Comparison of ENCODE assay signal across 17 mouse cellular contexts in the genomic region with DNA sequence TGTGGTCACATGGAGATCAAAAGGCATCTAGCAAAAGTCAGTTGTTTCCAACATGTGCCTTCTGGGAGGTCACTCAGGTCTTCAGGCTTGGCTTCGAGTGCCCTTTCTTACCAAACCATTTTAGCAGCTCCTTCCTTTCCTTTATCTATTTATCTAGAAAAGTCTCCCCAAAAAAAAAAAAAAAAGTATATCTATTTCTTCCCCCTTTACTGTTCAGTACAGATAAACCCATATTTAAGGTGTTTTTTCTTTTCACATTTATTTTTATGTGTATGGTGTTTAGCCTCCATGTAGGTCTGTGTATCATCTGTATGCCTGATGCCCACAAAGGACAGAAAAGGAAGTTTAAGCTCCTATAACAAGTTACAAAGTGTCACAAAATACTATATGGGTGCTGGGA.
A peak's percentile ranks its signal among the peaks of the same experiment; 100 is the strongest.
DNase-seq lines count a peak whose midpoint lies in the region; TF ChIP-seq lines count a peak whose summit lies in the region.
"Had no signal": no experiment of that assay in that cellular context is flagged by ENCODE, and none has a peak within 500 bp of the region (broad histone marks: within the 10 kb centered on the region; RNA-seq: fewer than 3 reads in every experiment).

No protein-coding gene starts in this region.

- TF ChIP-seq EP300 in MEL (IDR thresholded peaks at IDR 0.05; ENCODE audit: low read depth in 1 of 2, low read length in 2 of 2): peak; percentile 33 to 37; a peak in 2 of 4 replicates

- no peak overlapping the region for H3K4me3 ChIP-seq in MEL (ENCODE audit: control insufficient read depth in 1 of 2, insufficient read depth in 1 of 2, low read depth in 2 of 2, low read length in 2 of 2)

- no peak for TF ChIP-seq CTCF in MEL (IDR thresholded peaks at IDR 0.05 in 2 of 3, conservative IDR thresholded peaks at IDR 0.05 in 1 of 3; ENCODE audit: control insufficient read depth in 1 of 3, insufficient read depth in 1 of 3, low read depth in 2 of 3, low read length in 3 of 3, poor library complexity in 1 of 3, severe bottlenecking in 1 of 3)

- no peak for TF ChIP-seq POLR2A in MEL (IDR thresholded peaks at IDR 0.05; ENCODE audit: control insufficient read depth in 1 of 2, insufficient read depth in 1 of 2, low read depth in 1 of 2, low read length in 2 of 2, poor library complexity in 1 of 2)

- H3K27ac ChIP-seq in MEL (ENCODE audit: control insufficient read depth, low read depth, low read length): no peak overlapping the region

- no peak for DNase-seq in MEL (ENCODE audit: low read depth, low spot score)
- no peak for DNase-seq in cerebellum, postnatal 14 days
- DNase-seq: adrenal gland, adult 2 months; adrenal gland, adult 8-10 months; adrenal gland, postnatal 10 days; adrenal gland, postnatal 14 days; adrenal gland, postnatal 25 days; adrenal gland, postnatal 36 days; B cell, adult 2 months; cerebellum, adult 11 months; cerebellum, adult 11-12 months; cerebellum, adult 18-20 months; cerebellum, adult 2 months; cerebellum, adult 8-10 months had no signal

- no peaks in the 10 kb centered on the region for H3K79me2 ChIP-seq in MEL (ENCODE audit: control insufficient read depth, insufficient read depth, low read length, poor library complexity)

- H3K9ac ChIP-seq in MEL (ENCODE audit: control insufficient read depth, low read depth, low read length, poor library complexity, severe bottlenecking): no peak overlapping the region

- no peaks in the 10 kb centered on the region for H3K27me3 ChIP-seq in MEL (ENCODE audit: control insufficient read depth in 1 of 2, insufficient read depth in 2 of 2, low read length in 2 of 2)
- H3K27me3 ChIP-seq: CH12.LX, Patski had no signal

- H3K9me3 ChIP-seq in MEL (replicated peaks; ENCODE audit: insufficient read depth, low read length): no peaks in the 10 kb centered on the region
- H3K9me3 ChIP-seq: G1E had no signal

- H3K36me3 ChIP-seq in MEL (ENCODE audit: control insufficient read depth in 1 of 2, insufficient read depth in 2 of 2, low read length in 2 of 2): peaks cover 2 to 21% of the 10 kb centered on the region in 2 experiments; a peak in 3 of 4 replicates

- TF ChIP-seq RAD21 in MEL (IDR thresholded peaks at IDR 0.05; ENCODE audit: low read depth, low read length): no peak

- peaks cover 14 to 17% of the 10 kb centered on the region in 2 experiments for H3K4me1 ChIP-seq in MEL (ENCODE audit: control insufficient read depth in 1 of 2, insufficient read depth in 2 of 2, low read length in 2 of 2)

TF ChIP-seq in MEL, 35 proteins besides CTCF, POLR2A, EP300 and RAD21:
- TF ChIP-seq MYC (IDR thresholded peaks at IDR 0.05; ENCODE audit: low read depth, low read length) (no peak), POLR2AphosphoS2 (IDR thresholded peaks at IDR 0.05; ENCODE audit: low read length) (no peak), BHLHE40 (IDR thresholded peaks at IDR 0.05; ENCODE audit: borderline replicate concordance, low read depth, low read length) (no peak), CHD1 (IDR thresholded peaks at IDR 0.05; ENCODE audit: low read depth, low read length) (no peak), ELF1 (IDR thresholded peaks at IDR 0.05; ENCODE audit: low read depth, low read length) (no peak), ZC3H11A (IDR thresholded peaks at IDR 0.05; ENCODE audit: low read depth, low read length) (no peak), TAL1 (IDR thresholded peaks at IDR 0.05; ENCODE audit: low read length) (no peak), RCOR1 (IDR thresholded peaks at IDR 0.05; ENCODE audit: low read depth, low read length) (no peak), JUND (IDR thresholded peaks at IDR 0.05; ENCODE audit: low read depth, low read length) (no peak), NRF1 (IDR thresholded peaks at IDR 0.05; ENCODE audit: insufficient read depth, low read depth, low read length, poor library complexity, severe bottlenecking) (no peak), POLR2AphosphoS5 (IDR thresholded peaks at IDR 0.05; ENCODE audit: borderline replicate concordance, low read depth, low read length) (no peak), SMC3 (IDR thresholded peaks at IDR 0.05; ENCODE audit: low read depth, low read length) (no peak), ZNF384 (IDR thresholded peaks at IDR 0.05; ENCODE audit: low read depth, low read length) (peak; percentile 82), CHD2 (IDR thresholded peaks at IDR 0.05; ENCODE audit: low read length) (no peak), KAT2A (conservative IDR thresholded peaks at IDR 0.05; ENCODE audit: low read depth, low read length) (no peak), NELFE (IDR thresholded peaks at IDR 0.05; ENCODE audit: low read depth, low read length) (no peak), TCF12 (IDR thresholded peaks at IDR 0.05; ENCODE audit: low read depth, low read length) (peak; percentile 68; the same call in 1 of the 2 replicates), ETS1 (IDR thresholded peaks at IDR 0.05; ENCODE audit: low read depth, low read length) (peak; percentile 24; the same call in 1 of the 2 replicates), GATA1 (IDR thresholded peaks at IDR 0.05; ENCODE audit: low read depth, low read length) (peak; percentile 35; the same call in 1 of the 2 replicates), UBTF (IDR thresholded peaks at IDR 0.05; ENCODE audit: borderline replicate concordance, insufficient read depth, low read depth, low read length) (no peak), MXI1 (IDR thresholded peaks at IDR 0.05; ENCODE audit: low read depth, low read length) (no peak), USF2 (IDR thresholded peaks at IDR 0.05; ENCODE audit: borderline replicate concordance in 1 of 2, insufficient read depth in 1 of 2, low read depth in 1 of 2, low read length in 2 of 2) (no peak), SIN3A (IDR thresholded peaks at IDR 0.05; ENCODE audit: low read length) (peak; percentile 32; the same call in 1 of the 2 replicates), MYB (IDR thresholded peaks at IDR 0.05; ENCODE audit: low read depth, low read length) (no peak), GABPA (IDR thresholded peaks at IDR 0.05; ENCODE audit: low read depth, low read length) (no peak), MAZ (IDR thresholded peaks at IDR 0.05; ENCODE audit: low read depth, low read length) (no peak), MAFK (IDR thresholded peaks at IDR 0.05; ENCODE audit: borderline replicate concordance, low read depth, low read length) (no peak), USF1 (IDR thresholded peaks at IDR 0.05; ENCODE audit: low read depth, low read length) (no peak), TBP (IDR thresholded peaks at IDR 0.05; ENCODE audit: low read depth, low read length) (no peak), E2F4 (IDR thresholded peaks at IDR 0.05; ENCODE audit: borderline replicate concordance, low read depth, low read length) (no peak), ZMIZ1 (IDR thresholded peaks at IDR 0.05; ENCODE audit: low read depth, low read length) (no peak), MAX (IDR thresholded peaks at IDR 0.05; ENCODE audit: low read length) (no peak), HCFC1 (IDR thresholded peaks at IDR 0.05; ENCODE audit: low read depth, low read length) (no peak), MEF2A (IDR thresholded peaks at IDR 0.05; ENCODE audit: extremely low read depth, insufficient replicate concordance, low read depth, low read length, poor library complexity, severe bottlenecking) (no peak), ZKSCAN1 (IDR thresholded peaks at IDR 0.05; ENCODE audit: low read depth, low read length) (no peak)
